Mouse (Mus musculus) heart, embryonic 15.5 days (tissue): ENCODE results near the gene Cep57l1. TPM values are rescaled to one million over a fixed set of nuclear protein-coding genes. Genes with fewer than 3 reads are reported as not detected.

Experiments used
- ATAC-seq: fragments of 200-750 bp; cut with Nextera tagmentation; replicated peaks from 2 replicates; pipeline ENCODE4 v1.8.0; 2017; ENCODE audit warnings: low read depth, moderate TSS enrichment; ENCODE audit not compliant: insufficient number of reproducible peaks, insufficient read depth, low FRiP score
- H3K27ac ChIP-seq: fragments of 300-500 bp; sonication (generic); 2 replicates; pipeline ENCODE4 v1.5.1; 2015; ENCODE audit warnings: mild to moderate bottlenecking, inconsistent platforms
- H3K27me3 ChIP-seq: fragments of 300-500 bp; sonication (generic); 2 replicates; pipeline ENCODE4 v1.6.1; 2015; ENCODE audit warnings: inconsistent platforms
- H3K36me3 ChIP-seq: fragments of 300-500 bp; sonication (generic); 2 replicates; pipeline ENCODE4 v1.6.1; 2015; ENCODE audit warnings: mild to moderate bottlenecking, inconsistent platforms
- H3K4me1 ChIP-seq: fragments of 300-500 bp; sonication (generic); replicated peaks from 2 replicates; pipeline ENCODE4 v1.6.1; 2015; ENCODE audit warnings: inconsistent platforms
- H3K4me2 ChIP-seq: fragments of 300-500 bp; sonication (generic); 2 replicates; pipeline ENCODE4 v1.6.1; 2015; ENCODE audit warnings: inconsistent platforms, mild to moderate bottlenecking, moderate library complexity
- H3K4me3 ChIP-seq: fragments of 300-500 bp; sonication (generic); 2 replicates; pipeline ENCODE4 v1.5.1; 2015; ENCODE audit warnings: mild to moderate bottlenecking, inconsistent platforms
- H3K9ac ChIP-seq: fragments of 300-500 bp; sonication (generic); 2 replicates; pipeline ENCODE4 v1.6.1; 2015; ENCODE audit warnings: mild to moderate bottlenecking, inconsistent platforms
- H3K9me3 ChIP-seq: fragments of 300-500 bp; sonication (generic); replicated peaks from 2 replicates; pipeline ENCODE4 v1.6.1; 2016; ENCODE audit warnings: inconsistent platforms
- WGBS: fragments of 180-500 bp; shearing (Covaris S2); methylation state at CpG from one replicate; pipeline ENCODE4 v1.1.7; 2015; ENCODE audit warnings: mixed read lengths; 5-methylcytosine and 5-hydroxymethylcytosine counted together
- polyA plus RNA-seq: library from polyadenylated mRNA; unstranded; fragments of >200 nt; fragmentation: Nextera tagmentation; extraction: Ambion mirVana; gene quantifications from 2 replicates; pipeline ENCODE4 v1.2.1, GENCODE M21; 2015

Cep57l1 gene
- polyA plus RNA-seq, 1 experiment from 2014 or later = 20.0 TPM

- no peak for ATAC-seq
- no peaks in the 10 kb centered on the region for H3K27me3 ChIP-seq
- H3K9me3 ChIP-seq = no peaks in the 10 kb centered on the region
- H3K36me3 ChIP-seq = peaks cover 19% of the 10 kb centered on the region
- H3K4me1 ChIP-seq = 0 out of 2 replicates have a peak, but pooled peaks cover 2% of the 10 kb centered on the region
- no peak overlapping the region for H3K4me3 ChIP-seq
- no peak overlapping the region for H3K9ac ChIP-seq
- 82% methylated on average over 6 of the region's 6 CpGs for WGBS
- no peak overlapping the region for H3K27ac ChIP-seq
- no peak overlapping the region for H3K4me2 ChIP-seq
These were observed 74.3 kb downstream of the Cep57l1 start for GRCm38 (mm10) chr10:41735398-41735797.

GRCm38 (mm10) chr10:41733214-41733613 lies 76.5 kb downstream of the Cep57l1 start:
- H3K9ac ChIP-seq = no peak overlapping the region
- 98% methylated on average over 3 of the region's 3 CpGs for WGBS
- H3K36me3 ChIP-seq = peaks cover 18% of the 10 kb centered on the region
- no peaks in the 10 kb centered on the region for H3K9me3 ChIP-seq
- no peak overlapping the region for H3K27ac ChIP-seq
- no peak overlapping the region for H3K4me2 ChIP-seq
- H3K4me3 ChIP-seq = no peak overlapping the region
- H3K27me3 ChIP-seq = no peaks in the 10 kb centered on the region
- 0 out of 2 replicates have a peak, but pooled peaks cover 2% of the 10 kb centered on the region for H3K4me1 ChIP-seq
- ATAC-seq = no peak

GRCm38 (mm10) chr10:41731932-41732331 lies 77.7 kb downstream of the Cep57l1 start:
- Histone ChIP-seq H3K27ac (no peak overlapping the region), H3K4me3 (no peak overlapping the region), H3K36me3 (peaks cover 13% of the 10 kb centered on the region), H3K9me3 (no peaks in the 10 kb centered on the region), H3K27me3 (no peaks in the 10 kb centered on the region), H3K4me1 (no peaks in the 10 kb centered on the region), H3K9ac (no peak overlapping the region), H3K4me2 (no peak overlapping the region)
- WGBS = 82% methylated on average over 4 of the region's 4 CpGs
- ATAC-seq = no peak

- H3K27ac ChIP-seq = no peak overlapping the region
- H3K36me3 ChIP-seq = peaks cover 6% of the 10 kb centered on the region
- no peaks in the 10 kb centered on the region for H3K9me3 ChIP-seq
- H3K27me3 ChIP-seq = no peaks in the 10 kb centered on the region
- H3K9ac ChIP-seq = no peak overlapping the region
- H3K4me3 ChIP-seq = no peak overlapping the region
- no peak for ATAC-seq
- no peak overlapping the region for H3K4me2 ChIP-seq
- no peaks in the 10 kb centered on the region for H3K4me1 ChIP-seq
- WGBS = 86% methylated on average over 10 of the region's 10 CpGs
These were observed 78.9 kb downstream of the Cep57l1 start for GRCm38 (mm10) chr10:41730746-41731145.

GRCm38 (mm10) chr10:41726215-41726614 lies 83.5 kb downstream of the Cep57l1 start:
- peaks cover 6% of the 10 kb centered on the region for H3K36me3 ChIP-seq
- ATAC-seq = no peak
- H3K4me2 ChIP-seq = no peak overlapping the region
- WGBS = 91% methylated on average over 9 of the region's 9 CpGs
- no peak overlapping the region for H3K4me3 ChIP-seq
- no peak overlapping the region for H3K27ac ChIP-seq
- H3K9me3 ChIP-seq = no peaks in the 10 kb centered on the region
- H3K9ac ChIP-seq = no peak overlapping the region
- no peaks in the 10 kb centered on the region for H3K27me3 ChIP-seq
- no peaks in the 10 kb centered on the region for H3K4me1 ChIP-seq

- Histone ChIP-seq H3K27me3 (no peaks in the 10 kb centered on the region), H3K4me3 (no peak overlapping the region), H3K4me2 (no peak overlapping the region), H3K4me1 (peaks cover 2% of the 10 kb centered on the region; the same call in 1 of the 2 replicates), H3K9me3 (no peaks in the 10 kb centered on the region), H3K36me3 (0 out of 2 replicates have a peak, but pooled peaks cover 5% of the 10 kb centered on the region), H3K9ac (no peak overlapping the region), H3K27ac (no peak overlapping the region)
- no peak for ATAC-seq
- WGBS = 82% methylated on average over 9 of the region's 9 CpGs
These were observed 90.1 kb downstream of the Cep57l1 start for GRCm38 (mm10) chr10:41719587-41719986.

- H3K9ac ChIP-seq = no peak within 1 kb of the TSS
- no peak within 1 kb of the TSS for H3K4me2 ChIP-seq
- no peaks in the 10 kb centered on the region for H3K27me3 ChIP-seq
- H3K4me1 ChIP-seq = peaks cover 2% of the 10 kb centered on the region; the same call in 1 of the 2 replicates
- 0 out of 2 replicates have a peak, but pooled peaks cover 5% of the 10 kb centered on the region for H3K36me3 ChIP-seq
- 63% methylated on average over 15 of the region's 15 CpGs for WGBS
- no peak within 1 kb of the TSS for H3K4me3 ChIP-seq
- no peak within 1 kb of the TSS for H3K27ac ChIP-seq
- ATAC-seq = no peak
- no peaks in the 10 kb centered on the region for H3K9me3 ChIP-seq
These were observed 93.4 kb downstream of the Cep57l1 start, which contains the start of gene Ccdc162 for GRCm38 (mm10) chr10:41716029-41716897. TSS of gene Ccdc162 (minus strand) at chr10:41716634.

- no peak overlapping the region for H3K4me2 ChIP-seq
- H3K27ac ChIP-seq = no peak overlapping the region
- no peak overlapping the region for H3K9ac ChIP-seq
- no peaks in the 10 kb centered on the region for H3K27me3 ChIP-seq
- no peak overlapping the region for H3K4me3 ChIP-seq
- ATAC-seq = no peak
- peaks cover 2% of the 10 kb centered on the region; the same call in 1 of the 2 replicates for H3K4me1 ChIP-seq
- WGBS = 93% methylated on average over 14 of the region's 14 CpGs
- no peaks in the 10 kb centered on the region for H3K9me3 ChIP-seq
- 0 out of 2 replicates have a peak, but pooled peaks cover 5% of the 10 kb centered on the region for H3K36me3 ChIP-seq
These were observed 94.1 kb downstream of the Cep57l1 start for GRCm38 (mm10) chr10:41715557-41715956.

- Histone ChIP-seq H3K9ac (no peak overlapping the region), H3K4me1 (peaks cover 2% of the 10 kb centered on the region; the same call in 1 of the 2 replicates), H3K27me3 (no peaks in the 10 kb centered on the region), H3K36me3 (no peaks in the 10 kb centered on the region), H3K4me2 (no peak overlapping the region), H3K4me3 (no peak overlapping the region), H3K9me3 (no peaks in the 10 kb centered on the region), H3K27ac (no peak overlapping the region)
- ATAC-seq = no peak
- WGBS = 75% methylated on average over 7 of the region's 7 CpGs
These were observed 98.2 kb downstream of the Cep57l1 start for GRCm38 (mm10) chr10:41711467-41711866.

GRCm38 (mm10) chr10:41710773-41711172 lies 98.9 kb downstream of the Cep57l1 start:
- 0 out of 2 replicates have a peak, but pooled peaks cover 2% of the 10 kb centered on the region for H3K4me1 ChIP-seq
- WGBS = 76% methylated on average over 8 of the region's 8 CpGs
- no peak for ATAC-seq

GRCm38 (mm10) chr10:41709341-41709740 lies 100.3 kb downstream of the Cep57l1 start:
- no peak overlapping the region for H3K4me3 ChIP-seq
- H3K4me2 ChIP-seq = no peak overlapping the region
- no peak for ATAC-seq
- H3K36me3 ChIP-seq = no peaks in the 10 kb centered on the region
- H3K27ac ChIP-seq = no peak overlapping the region
- H3K4me1 ChIP-seq = no peaks in the 10 kb centered on the region
- H3K27me3 ChIP-seq = no peaks in the 10 kb centered on the region
- no peak overlapping the region for H3K9ac ChIP-seq
- no peaks in the 10 kb centered on the region for H3K9me3 ChIP-seq
- 79% methylated on average over 8 of the region's 8 CpGs for WGBS

More at GRCm38 (mm10) chr10:41710773-41711172, 98.9 kb downstream of the Cep57l1 start:
- H3K4me2 ChIP-seq = no peak overlapping the region
- no peaks in the 10 kb centered on the region for H3K36me3 ChIP-seq
- H3K27me3 ChIP-seq = no peaks in the 10 kb centered on the region
- H3K27ac ChIP-seq = no peak overlapping the region
- no peak overlapping the region for H3K4me3 ChIP-seq
- H3K9me3 ChIP-seq = no peaks in the 10 kb centered on the region
- no peak overlapping the region for H3K9ac ChIP-seq
